Mouse (Mus musculus): ENCODE measurements around the gene Islr. TPM values are rescaled to one million over a fixed set of nuclear protein-coding genes. Genes with fewer than 3 reads are reported as not detected.
"Not testable (repeated sequence)": the region's sequence is repeated elsewhere in the genome, so short reads cannot be mapped to it uniquely, and the experiment has no call there.

Islr gene
- 10 to 100 TPM; 11.3 to 15.0 TPM for total RNA-seq (2021)

GRCm38 (mm10) chr9:58203516-58204447 lies at the start of gene Islr, which contains the start of gene Islr2:
TSS of gene Islr (minus strand) at chr9:58204306.
TSS of gene Islr2 (minus strand) at chr9:58204319.
- peak in 1 of 2 experiments; percentile 44 for DNase-seq (ENCODE audit: extremely low spot score in 1 of 2, low spot score in 1 of 2)

GRCm38 (mm10) chr9:58253805-58254122 lies 49.7 kb upstream of the Islr start:
- DNase-seq (ENCODE audit: extremely low spot score in 1 of 2, low spot score in 1 of 2), result not testable (repeated sequence)

DNA sequence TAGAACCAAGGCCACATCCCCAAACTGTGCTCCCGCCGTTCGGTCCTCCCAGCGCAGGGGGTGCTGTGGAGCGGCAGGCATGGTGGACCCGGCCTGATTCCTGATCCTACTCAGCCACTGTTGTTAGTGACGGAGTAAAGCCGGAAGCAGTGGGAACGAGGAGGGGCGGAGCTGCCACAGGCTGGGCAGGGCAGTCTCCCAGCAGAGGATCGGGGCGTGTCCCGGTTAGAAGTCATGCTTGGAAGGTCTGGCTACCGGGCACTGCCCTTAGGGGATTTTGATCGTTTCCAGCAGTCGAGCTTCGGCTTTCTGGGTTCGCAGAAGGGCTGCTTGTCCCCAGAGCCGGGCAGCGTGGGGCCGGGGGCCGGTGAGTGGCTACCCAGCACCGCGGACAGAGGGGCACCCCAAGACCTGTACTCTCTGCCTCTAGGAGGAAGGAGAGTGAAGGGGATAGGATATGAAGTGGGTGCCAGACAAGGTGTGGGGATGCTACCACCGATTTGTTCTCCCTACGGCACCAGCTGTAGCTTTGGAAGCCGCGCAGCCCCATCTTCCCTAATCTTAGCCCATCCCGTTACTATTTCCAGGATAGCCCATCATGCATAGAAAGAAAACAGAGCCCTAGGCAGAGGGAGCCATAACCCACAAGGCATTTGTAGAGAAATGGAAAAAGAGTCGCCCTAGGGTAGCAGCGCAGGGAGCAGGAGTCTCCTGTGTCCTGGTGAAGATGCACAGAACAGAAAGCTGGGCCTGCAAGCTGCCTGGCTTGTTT lies 49.1 kb upstream of the Islr start, which contains the start of gene Stoml1:
Stoml1 (plus strand) TSS at position 132 of the 772 bp plus-strand sequence.
- DNase-seq (ENCODE audit: extremely low spot score in 1 of 2, low spot score in 1 of 2), result peak; percentile 83 to 94

DNA sequence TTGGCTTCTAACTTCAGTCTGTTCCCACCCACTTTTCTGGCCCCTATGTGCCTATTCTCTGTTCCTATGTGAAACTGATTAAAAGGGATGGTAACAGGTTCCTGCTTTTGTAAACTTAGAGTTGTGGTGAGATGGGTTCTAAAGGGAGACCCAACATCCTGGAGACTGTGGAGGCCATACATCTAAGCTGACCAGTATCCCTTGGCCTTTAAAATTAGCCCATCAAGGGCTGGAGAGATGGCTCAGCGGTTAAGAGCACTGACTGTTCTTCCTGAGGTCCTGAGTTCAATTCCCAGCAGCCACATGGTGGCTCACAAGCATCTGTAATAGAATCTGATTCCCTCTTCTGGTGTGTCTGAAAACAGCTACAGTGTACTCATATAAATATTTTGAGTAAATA lies 46.6 kb upstream of the Islr start:
- DNase-seq (ENCODE audit: extremely low spot score in 1 of 2, low spot score in 1 of 2), result not testable (repeated sequence)

- no peak for DNase-seq (ENCODE audit: extremely low spot score in 1 of 2, low spot score in 1 of 2)
Observed at GRCm38 (mm10) chr9:58250322-58250721, 46.2 kb upstream of the Islr start.

DNA sequence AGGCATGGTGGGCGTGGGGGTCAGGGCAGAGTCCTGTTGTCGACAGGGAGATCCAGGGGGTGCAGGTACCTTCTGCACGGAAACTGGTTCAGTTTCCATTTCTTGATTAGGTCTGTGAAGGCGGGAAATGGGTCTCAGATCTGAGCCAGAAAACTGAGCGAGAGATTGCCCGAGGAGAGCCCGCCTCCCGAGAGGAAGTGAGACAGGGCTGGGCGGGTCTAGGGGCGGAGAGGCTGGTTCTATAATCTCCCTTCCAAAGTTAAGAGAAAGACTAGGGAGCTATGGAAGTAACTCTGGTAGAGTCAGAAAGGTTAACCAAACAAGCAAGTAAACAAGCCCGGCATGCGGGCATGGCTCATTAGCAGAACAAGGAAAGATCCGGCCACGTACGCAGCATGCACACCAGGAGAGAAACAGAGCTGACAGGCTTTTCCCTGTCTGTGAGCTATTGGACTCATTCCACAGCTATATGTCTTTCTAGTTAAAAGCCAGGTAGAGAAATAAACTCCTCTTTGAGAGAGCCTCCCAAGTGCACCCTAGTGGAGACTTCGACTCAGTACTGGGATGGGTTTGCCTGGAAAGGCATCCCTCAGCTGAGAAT lies 45.6 kb upstream of the Islr start, which contains the start of gene Pml:
Pml (minus strand) TSS at position 195 of the 601 bp plus-strand sequence.
- DNase-seq (ENCODE audit: extremely low spot score in 1 of 2, low spot score in 1 of 2), result peak in 1 of 2 experiments; percentile 49

DNA sequence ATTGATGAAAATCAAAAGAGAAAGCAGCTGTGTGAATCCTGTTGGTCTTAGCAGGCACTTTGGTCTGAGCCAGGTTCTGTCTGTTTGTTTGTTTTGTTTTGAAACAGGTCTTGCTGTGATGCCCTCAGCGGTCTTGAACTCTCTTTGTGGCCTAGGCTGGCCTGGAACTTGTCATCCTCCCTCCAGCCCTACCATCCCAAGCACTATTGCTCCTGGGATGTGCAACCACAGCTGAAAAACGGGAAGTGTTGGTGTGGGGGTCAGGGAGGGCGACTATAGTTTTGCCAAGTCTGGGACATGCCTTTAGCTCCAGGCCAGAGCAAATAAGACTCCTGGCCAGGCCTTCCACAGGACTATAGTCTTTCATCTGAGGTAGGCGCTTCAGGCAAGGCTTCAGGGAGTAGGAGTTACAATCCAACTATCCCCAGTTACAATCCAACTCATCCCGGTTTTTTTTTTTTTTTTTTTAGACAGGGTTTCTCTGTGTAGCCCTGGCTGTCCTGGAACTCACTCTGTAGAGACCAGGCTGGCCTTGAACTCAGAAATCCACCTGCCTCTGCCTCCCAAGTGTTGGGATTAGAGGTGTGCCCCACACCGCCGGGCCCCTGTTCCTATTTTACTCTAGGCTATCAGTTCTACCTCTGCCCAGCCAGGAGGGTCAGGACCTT lies 44.8 kb upstream of the Islr start:
- DNase-seq (ENCODE audit: extremely low spot score in 1 of 2, low spot score in 1 of 2), result no peak

DNA sequence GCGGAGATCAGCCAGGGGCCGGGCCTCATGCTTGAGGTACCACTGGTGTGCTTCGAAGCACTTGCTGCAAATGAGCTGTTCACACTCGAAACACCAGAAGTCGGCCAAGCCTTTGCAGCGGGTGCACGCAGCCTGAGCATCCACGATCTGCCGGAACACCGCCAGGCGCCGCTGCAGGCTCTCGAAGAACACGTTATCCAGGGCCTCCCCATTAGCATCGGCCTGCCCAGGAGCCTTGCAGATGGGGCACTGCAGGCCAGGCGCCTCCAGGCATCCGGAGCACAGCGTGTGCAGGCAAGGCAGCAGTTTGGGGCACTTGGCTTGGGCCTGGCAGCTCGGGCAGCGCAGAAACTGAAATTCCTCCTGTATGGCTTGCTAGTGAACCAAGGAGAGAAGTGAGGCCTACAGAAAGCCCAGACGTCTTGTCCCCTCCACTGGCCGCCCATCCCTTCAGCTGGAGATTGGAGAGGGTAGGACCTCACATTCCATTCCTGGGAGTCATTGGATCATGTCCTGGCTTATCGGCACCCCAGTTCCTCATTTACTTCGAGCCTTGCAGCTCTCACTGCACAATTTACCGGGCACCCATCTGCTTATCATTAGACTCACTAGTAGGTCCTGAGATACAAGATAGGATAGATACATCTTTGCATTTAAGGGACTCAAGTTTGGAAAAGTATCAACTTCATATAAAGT lies 43.1 kb upstream of the Islr start:
- peak; percentile 67 to 73 for DNase-seq (ENCODE audit: extremely low spot score in 1 of 2, low spot score in 1 of 2)

- DNase-seq (ENCODE audit: extremely low spot score in 1 of 2, low spot score in 1 of 2), result no peak
Observed at GRCm38 (mm10) chr9:58246083-58246591, 42.0 kb upstream of the Islr start.

GRCm38 (mm10) chr9:58243696-58244095 lies 39.6 kb upstream of the Islr start:
- no peak for DNase-seq (ENCODE audit: extremely low spot score in 1 of 2, low spot score in 1 of 2)

GRCm38 (mm10) chr9:58242696-58243095 lies 38.6 kb upstream of the Islr start:
- no peak for DNase-seq (ENCODE audit: extremely low spot score in 1 of 2, low spot score in 1 of 2)

GRCm38 (mm10) chr9:58241780-58242485 lies 37.8 kb upstream of the Islr start:
- DNase-seq (ENCODE audit: extremely low spot score in 1 of 2, low spot score in 1 of 2), result no peak

DNA sequence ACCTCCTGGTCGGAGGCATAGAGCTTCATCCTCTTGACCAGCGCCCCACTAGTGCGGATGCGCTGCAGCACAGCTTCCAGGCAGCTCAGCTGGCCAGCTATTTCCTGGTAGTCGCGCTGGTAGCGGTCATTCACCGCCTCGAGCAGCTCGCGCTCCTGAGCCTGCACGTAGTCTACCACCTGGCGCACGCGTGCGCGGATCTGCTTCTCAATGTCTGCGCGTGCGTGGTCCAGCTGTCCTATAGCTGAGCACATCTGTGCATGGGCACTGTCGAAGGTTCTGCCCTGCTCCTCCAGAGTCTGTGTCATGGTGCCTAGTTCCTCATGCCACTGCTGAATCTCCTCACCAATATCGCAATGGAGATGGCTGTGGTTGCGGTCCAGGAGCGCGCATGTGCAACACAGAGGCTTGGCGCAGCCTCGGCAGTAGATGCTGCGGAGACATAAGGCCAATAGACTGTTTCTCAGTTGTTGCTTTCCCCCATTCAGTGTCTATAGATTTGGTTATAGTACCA lies 30.5 kb upstream of the Islr start:
- no peak for DNase-seq (ENCODE audit: extremely low spot score in 1 of 2, low spot score in 1 of 2)

GRCm38 (mm10) chr9:58232374-58232773 lies 28.3 kb upstream of the Islr start:
- no peak for DNase-seq (ENCODE audit: extremely low spot score in 1 of 2, low spot score in 1 of 2)

GRCm38 (mm10) chr9:58231746-58232145 lies 27.6 kb upstream of the Islr start:
- no peak for DNase-seq (ENCODE audit: extremely low spot score in 1 of 2, low spot score in 1 of 2)

GRCm38 (mm10) chr9:58228777-58229466 lies 24.8 kb upstream of the Islr start:
- no peak for DNase-seq (ENCODE audit: extremely low spot score in 1 of 2, low spot score in 1 of 2)

DNA sequence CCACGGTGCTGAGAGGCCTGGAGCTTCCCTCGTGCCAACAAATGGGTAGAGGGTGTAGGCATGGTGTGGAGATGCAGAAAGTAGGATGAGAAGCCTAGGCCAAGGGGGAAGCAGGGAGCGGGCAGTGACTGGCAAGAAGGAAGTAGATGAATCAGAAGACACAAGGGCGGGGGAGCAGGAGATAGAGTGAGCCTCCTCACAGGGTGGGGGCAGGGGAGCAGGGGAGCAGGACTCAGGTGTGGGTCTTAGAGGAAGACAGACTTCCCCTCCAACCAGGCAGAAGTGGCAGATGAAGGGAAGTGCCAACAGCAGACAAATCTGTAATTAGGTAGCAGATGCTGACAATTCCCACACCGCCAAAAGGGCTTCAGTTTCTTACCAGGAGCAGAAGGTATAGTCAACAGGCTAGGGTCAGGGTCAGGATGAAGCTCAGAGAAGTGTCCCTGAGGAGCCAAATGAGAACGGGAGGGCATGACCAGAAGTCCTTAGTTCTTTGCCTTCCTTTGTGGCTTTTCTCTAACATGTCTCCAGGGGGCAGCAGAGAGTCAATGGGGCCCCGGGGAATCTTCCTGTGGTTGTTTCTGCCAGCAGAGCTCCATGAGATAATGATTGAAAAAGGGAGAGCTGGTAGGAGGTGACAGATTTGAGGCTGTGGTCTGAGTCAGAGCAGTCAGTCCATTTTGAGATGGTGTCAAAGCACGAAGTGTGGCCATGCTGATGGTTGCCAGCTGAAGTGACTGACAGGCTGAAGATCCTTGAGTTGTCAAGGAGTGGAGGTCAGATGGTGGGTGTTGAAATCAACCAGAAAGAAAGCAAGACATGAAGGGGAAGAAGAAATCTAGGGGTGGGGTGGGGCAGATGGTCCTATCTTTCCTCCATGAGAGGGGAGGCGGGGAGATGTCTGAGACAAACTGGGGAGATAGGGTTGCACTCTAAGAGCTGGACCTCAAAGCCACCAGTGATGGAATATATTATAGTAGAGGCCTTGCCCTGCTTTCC lies 22.1 kb upstream of the Islr start:
- peak in 1 of 2 experiments; percentile 58 for DNase-seq (ENCODE audit: extremely low spot score in 1 of 2, low spot score in 1 of 2)
